Mouse (Mus musculus) kidney, embryonic 14.5 days (tissue): ENCODE measurements around the gene Arhgef25. TPM values are rescaled to one million over a fixed set of nuclear protein-coding genes. Genes with fewer than 3 reads are reported as not detected.
"Not testable (repeated sequence)": the region's sequence is repeated elsewhere in the genome, so short reads cannot be mapped to it uniquely, and the experiment has no call there.

Experiments
- ATAC-seq: fragments of 200-750 bp; cut with Nextera tagmentation; 2 replicates; pipeline ENCODE4 v1.8.0; 2017; ENCODE audit warnings: moderate number of reproducible peaks, mild to moderate bottlenecking, moderate TSS enrichment, moderate library complexity; ENCODE audit not compliant: low FRiP score, low TSS enrichment
- H3K27ac ChIP-seq: fragments of 300-500 bp; sonication (generic); 2 replicates; pipeline ENCODE4 v1.5.1; 2014; ENCODE audit warnings: low read depth, mild to moderate bottlenecking, low read length, moderate library complexity, mixed read lengths
- H3K27me3 ChIP-seq: fragments of 300-500 bp; sonication (generic); 2 replicates; pipeline ENCODE4 v1.6.1; 2014; ENCODE audit warnings: mild to moderate bottlenecking, low read length; ENCODE audit not compliant: control insufficient read depth, insufficient read depth
- H3K36me3 ChIP-seq: fragments of 300-500 bp; sonication (generic); 2 replicates; pipeline ENCODE4 v1.6.1; 2014; ENCODE audit warnings: low read length, mixed read lengths; ENCODE audit not compliant: control insufficient read depth, insufficient read depth
- H3K4me1 ChIP-seq: fragments of 300-500 bp; sonication (generic); 2 replicates; pipeline ENCODE4 v1.6.1; 2014; ENCODE audit warnings: low read length, mixed read lengths; ENCODE audit not compliant: control insufficient read depth, insufficient read depth
- H3K4me2 ChIP-seq: fragments of 300-500 bp; sonication (generic); replicated peaks from 2 replicates; pipeline ENCODE4 v1.6.1; 2014; ENCODE audit warnings: low read depth, mild to moderate bottlenecking, low read length
- H3K4me3 ChIP-seq: fragments of 300-500 bp; sonication (generic); 2 replicates; pipeline ENCODE4 v1.5.1; 2014; ENCODE audit warnings: mild to moderate bottlenecking, low read length
- H3K9ac ChIP-seq: fragments of 300-500 bp; sonication (generic); 2 replicates; pipeline ENCODE4 v1.6.1; 2014; ENCODE audit warnings: low read depth, mild to moderate bottlenecking, low read length, moderate library complexity
- H3K9me3 ChIP-seq: fragments of 300-500 bp; sonication (generic); 2 replicates; pipeline ENCODE4 v1.6.1; 2016; ENCODE audit warnings: low read length; ENCODE audit not compliant: control insufficient read depth
- WGBS: fragments of 180-500 bp; shearing (Covaris S2); extraction: QIAGEN DNeasy Blood & Tissue Kit; methylation state at CpG from one replicate; pipeline ENCODE4 v1.1.7; 2014; 5-methylcytosine and 5-hydroxymethylcytosine counted together
- polyA plus RNA-seq: library from polyadenylated mRNA; unstranded; fragments of >200 nt; fragmentation: Nextera tagmentation; extraction: Ambion mirVana; gene quantifications from 2 replicates; pipeline ENCODE4 v1.2.1, GENCODE M21; 2014

Arhgef25 gene
- polyA plus RNA-seq, 1 experiment from 2014 or later: 32.9 TPM

GRCm38 (mm10) chr10:127151233-127151632 is 38.6 kb downstream of the Arhgef25 start:
- H3K9ac ChIP-seq, H3K9me3 ChIP-seq, H3K4me3 ChIP-seq, H3K27ac ChIP-seq, ATAC-seq, H3K36me3 ChIP-seq, H3K27me3 ChIP-seq, H3K4me1 ChIP-seq, H3K4me2 ChIP-seq: not testable (repeated sequence)
- 87% methylated on average over 3 of the region's 3 CpGs for WGBS

GRCm38 (mm10) chr10:127150471-127150872 is 39.4 kb downstream of the Arhgef25 start:
- H3K27ac ChIP-seq: no peak overlapping the region

GRCm38 (mm10) chr10:127147135-127147534 is 42.7 kb downstream of the Arhgef25 start:
- H3K4me2 ChIP-seq: no peak overlapping the region
- ATAC-seq: no peak
- no peak overlapping the region for H3K9ac ChIP-seq
- H3K9me3 ChIP-seq: no peaks in the 10 kb centered on the region
- H3K4me3 ChIP-seq: no peak overlapping the region
- WGBS: 70% methylated on average over 6 of the region's 6 CpGs
- H3K36me3 ChIP-seq: no peaks in the 10 kb centered on the region
- H3K4me1 ChIP-seq: no peaks in the 10 kb centered on the region
- H3K27me3 ChIP-seq: no peaks in the 10 kb centered on the region
- no peak overlapping the region for H3K27ac ChIP-seq

More at GRCm38 (mm10) chr10:127150471-127150872, 39.4 kb downstream of the Arhgef25 start:
- Histone ChIP-seq H3K36me3 (no peaks in the 10 kb centered on the region), H3K4me2 (no peak overlapping the region), H3K9ac (no peak overlapping the region), H3K27me3 (no peaks in the 10 kb centered on the region), H3K4me1 (no peaks in the 10 kb centered on the region), H3K4me3 (no peak overlapping the region), H3K9me3 (no peaks in the 10 kb centered on the region)
- no peak for ATAC-seq
- WGBS: 65% methylated on average over 4 of the region's 4 CpGs

- Histone ChIP-seq H3K36me3 (no peaks in the 10 kb centered on the region), H3K4me3 (no peak overlapping the region)
Measured at GRCm38 (mm10) chr10:127145303-127145702, 44.6 kb downstream of the Arhgef25 start.

GRCm38 (mm10) chr10:127144536-127144935 is 45.3 kb downstream of the Arhgef25 start:
- WGBS: 82% methylated on average over 7 of the region's 7 CpGs
- Histone ChIP-seq H3K27ac (no peak overlapping the region), H3K27me3 (no peaks in the 10 kb centered on the region), H3K9ac (no peak overlapping the region), H3K9me3 (no peaks in the 10 kb centered on the region), H3K4me3 (no peak overlapping the region), H3K4me1 (no peaks in the 10 kb centered on the region), H3K36me3 (no peaks in the 10 kb centered on the region), H3K4me2 (no peak overlapping the region)
- ATAC-seq: no peak

More at GRCm38 (mm10) chr10:127145303-127145702, 44.6 kb downstream of the Arhgef25 start:
- no peak for ATAC-seq
- no peaks in the 10 kb centered on the region for H3K27me3 ChIP-seq
- H3K4me2 ChIP-seq: no peak overlapping the region
- H3K9ac ChIP-seq: no peak overlapping the region
- no peak overlapping the region for H3K27ac ChIP-seq
- no peaks in the 10 kb centered on the region for H3K9me3 ChIP-seq
- 72% methylated on average over 4 of the region's 5 CpGs for WGBS
- no peaks in the 10 kb centered on the region for H3K4me1 ChIP-seq

GRCm38 (mm10) chr10:127143228-127143627 is 46.7 kb downstream of the Arhgef25 start:
- Histone ChIP-seq H3K4me2 (no peak overlapping the region), H3K27me3 (no peaks in the 10 kb centered on the region), H3K9me3 (no peaks in the 10 kb centered on the region), H3K36me3 (no peaks in the 10 kb centered on the region), H3K9ac (no peak overlapping the region), H3K27ac (no peak overlapping the region), H3K4me3 (no peak overlapping the region), H3K4me1 (no peaks in the 10 kb centered on the region)
- ATAC-seq: no peak
- 89% methylated on average over 8 of the region's 8 CpGs for WGBS

GRCm38 (mm10) chr10:127141500-127141899 is 48.4 kb downstream of the Arhgef25 start:
- Histone ChIP-seq H3K4me3 (no peak overlapping the region), H3K36me3 (no peaks in the 10 kb centered on the region), H3K27me3 (no peaks in the 10 kb centered on the region), H3K27ac (no peak overlapping the region), H3K4me2 (no peak overlapping the region), H3K4me1 (no peaks in the 10 kb centered on the region), H3K9me3 (no peaks in the 10 kb centered on the region), H3K9ac (no peak overlapping the region)
- 60% methylated on average over 8 of the region's 8 CpGs for WGBS
- ATAC-seq: no peak

- H3K4me1 ChIP-seq: no peaks in the 10 kb centered on the region
- no peak overlapping the region for H3K4me2 ChIP-seq
- H3K36me3 ChIP-seq: no peaks in the 10 kb centered on the region
- no peak overlapping the region for H3K4me3 ChIP-seq
- no peak overlapping the region for H3K9ac ChIP-seq
- H3K27me3 ChIP-seq: no peaks in the 10 kb centered on the region
- ATAC-seq: no peak
- 79% methylated on average over 11 of the region's 11 CpGs for WGBS
- H3K27ac ChIP-seq: no peak overlapping the region
- H3K9me3 ChIP-seq: no peaks in the 10 kb centered on the region
Measured at GRCm38 (mm10) chr10:127140971-127141370, 48.9 kb downstream of the Arhgef25 start.

- H3K9ac ChIP-seq: no peak overlapping the region
- no peak overlapping the region for H3K4me3 ChIP-seq
- no peaks in the 10 kb centered on the region for H3K27me3 ChIP-seq
- ATAC-seq: no peak
- WGBS: 84% methylated on average over 18 of the region's 18 CpGs
- no peaks in the 10 kb centered on the region for H3K36me3 ChIP-seq
- H3K4me2 ChIP-seq: no peak overlapping the region
- no peaks in the 10 kb centered on the region for H3K9me3 ChIP-seq
- H3K4me1 ChIP-seq: no peaks in the 10 kb centered on the region
- no peak overlapping the region for H3K27ac ChIP-seq
Measured at GRCm38 (mm10) chr10:127138328-127139141, 51.3 kb downstream of the Arhgef25 start.
